Mouse (Mus musculus): Measurements from ENCODE around the gene Igsf11. TPM values are rescaled to one million over a fixed set of nuclear protein-coding genes. Genes with fewer than 3 reads are reported as not detected.

The Igsf11 gene
- total and polyA plus RNA-seq, 3 experiments = 0.05 to 0.19 TPM; not detected in 1

GRCm38 (mm10) chr16:39031350-39031749, 138.9 kb downstream of the Igsf11 start:
- no peaks in the 10 kb centered on the region for H3K4me1 ChIP-seq (ENCODE audit: control insufficient read depth in 1 of 2, insufficient read depth in 2 of 2)
- no peak overlapping the region for H3K4me3 ChIP-seq (replicated peaks in 1 of 3; ENCODE audit: low read depth in 2 of 3, low read length in 2 of 3, poor library complexity in 1 of 3)
- H3K27me3 ChIP-seq (replicated peaks) = no peaks in the 10 kb centered on the region
- no peak overlapping the region for H3K9ac ChIP-seq (ENCODE audit: insufficient read depth, low read depth)
- no peak overlapping the region for H3K27ac ChIP-seq (ENCODE audit: insufficient read depth, low read depth)
- in situ Hi-C loops (cut with MboI; ENCODE audit: low pct_ligation_motif_present, low pct_unique_long_range_greater_than_20kb, low sequenced_read_pairs) (loop anchor here (25.0 kb wide), 1 partner anchor 694 kb away; the partner anchor contains the start of genes Cox17, Gm21987 and Maats1), dilution Hi-C loops (cut with MboI; ENCODE audit: extremely low pct_ligation_motif_present, extremely low pct_unique_long_range_greater_than_20kb, low sequenced_read_pairs) (no loop called here)
- H3K79me2 ChIP-seq (replicated peaks; ENCODE audit: control insufficient read depth, extremely low read depth, insufficient read depth, poor library complexity, severe bottlenecking) = no peaks in the 10 kb centered on the region
- DNase-seq (ENCODE audit: extremely low read depth) = no peak
- no peak for TF ChIP-seq MEF2A (IDR thresholded peaks at IDR 0.05; ENCODE audit: borderline replicate concordance, low read depth, low read length)
- TF ChIP-seq RCOR1 (conservative IDR thresholded peaks at IDR 0.05; ENCODE audit: low read depth, low read length) = no peak
- no peak for TF ChIP-seq KAT2A (IDR thresholded peaks at IDR 0.05; ENCODE audit: insufficient replicate concordance, low read length)
- TF ChIP-seq SMC3 (IDR thresholded peaks at IDR 0.05; ENCODE audit: low read depth, low read length) = no peak
- H3K4me2 ChIP-seq (ENCODE audit: insufficient read depth, low read depth, poor library complexity, severe bottlenecking) = no peak overlapping the region
- H3K9me3 ChIP-seq (replicated peaks; ENCODE audit: low read length) = no peaks in the 10 kb centered on the region
- no peaks in the 10 kb centered on the region for H3K36me3 ChIP-seq (replicated peaks in 1 of 2; ENCODE audit: control insufficient read depth in 1 of 2, insufficient read depth in 1 of 2, low read length in 1 of 2)

- no peaks in the 10 kb centered on the region for H3K27me3 ChIP-seq (replicated peaks)
- no peak overlapping the region for H3K9ac ChIP-seq (ENCODE audit: insufficient read depth, low read depth)
- DNase-seq (ENCODE audit: extremely low read depth) = no peak
- in situ Hi-C loops (cut with MboI; ENCODE audit: low pct_ligation_motif_present, low pct_unique_long_range_greater_than_20kb, low sequenced_read_pairs) = loop anchor here (25.0 kb wide), 1 partner anchor 700 kb away; the partner anchor contains the start of genes Cox17, Gm21987 and Maats1
- H3K9me3 ChIP-seq (replicated peaks; ENCODE audit: low read length) = peaks cover 2% of the 10 kb centered on the region
- H3K79me2 ChIP-seq (replicated peaks; ENCODE audit: control insufficient read depth, extremely low read depth, insufficient read depth, poor library complexity, severe bottlenecking) = no peaks in the 10 kb centered on the region
- no peak overlapping the region for H3K27ac ChIP-seq (ENCODE audit: insufficient read depth, low read depth)
- TF ChIP-seq PAX5 (IDR thresholded peaks at IDR 0.05; ENCODE audit: low read length) = no peak
- no peak for TF ChIP-seq SIN3A (IDR thresholded peaks at IDR 0.05; ENCODE audit: low read length)
- no peak for TF ChIP-seq CHD2 (IDR thresholded peaks at IDR 0.05; ENCODE audit: low read length)
- no peak for TF ChIP-seq BHLHE40 (IDR thresholded peaks at IDR 0.05; ENCODE audit: low read depth, low read length)
- no peak for TF ChIP-seq MAX (IDR thresholded peaks at IDR 0.05; ENCODE audit: low read length)
- TF ChIP-seq CHD1 (IDR thresholded peaks at IDR 0.05; ENCODE audit: low read depth, low read length) = no peak
- TF ChIP-seq ETS1 (conservative IDR thresholded peaks at IDR 0.05; ENCODE audit: low read depth, low read length) = no peak
- TF ChIP-seq CTCF (conservative IDR thresholded peaks at IDR 0.05 in 1 of 2, IDR thresholded peaks at IDR 0.05 in 1 of 2; ENCODE audit: low read depth in 2 of 2, low read length in 2 of 2) = no peak
- no peak for TF ChIP-seq ZMIZ1 (IDR thresholded peaks at IDR 0.05; ENCODE audit: low read depth, low read length)
- TF ChIP-seq SMC3 (IDR thresholded peaks at IDR 0.05; ENCODE audit: low read depth, low read length) = no peak
- TF ChIP-seq IRF4 (IDR thresholded peaks at IDR 0.05; ENCODE audit: low read depth, low read length) = no peak
- no peak for TF ChIP-seq NRF1 (IDR thresholded peaks at IDR 0.05; ENCODE audit: low read depth, low read length)
- TF ChIP-seq ZKSCAN1 (IDR thresholded peaks at IDR 0.05; ENCODE audit: borderline replicate concordance, low read depth, low read length) = no peak
- no peak for TF ChIP-seq MEF2A (IDR thresholded peaks at IDR 0.05; ENCODE audit: borderline replicate concordance, low read depth, low read length)
- TF ChIP-seq USF2 (conservative IDR thresholded peaks at IDR 0.05; ENCODE audit: low read depth, low read length) = no peak
- no peak for TF ChIP-seq EP300 (IDR thresholded peaks at IDR 0.05; ENCODE audit: low read length)
- H3K36me3 ChIP-seq (replicated peaks in 1 of 2; ENCODE audit: control insufficient read depth in 1 of 2, insufficient read depth in 1 of 2, low read length in 1 of 2) = no peaks in the 10 kb centered on the region
- H3K4me1 ChIP-seq (ENCODE audit: control insufficient read depth in 1 of 2, insufficient read depth in 2 of 2) = no peaks in the 10 kb centered on the region
- dilution Hi-C loops (cut with MboI; ENCODE audit: extremely low pct_ligation_motif_present, extremely low pct_unique_long_range_greater_than_20kb, low sequenced_read_pairs) = no loop called here
- H3K4me3 ChIP-seq (replicated peaks in 1 of 3; ENCODE audit: low read depth in 2 of 3, low read length in 2 of 3, poor library complexity in 1 of 3) = no peak overlapping the region
- no peak overlapping the region for H3K4me2 ChIP-seq (ENCODE audit: insufficient read depth, low read depth, poor library complexity, severe bottlenecking)
These were observed 144.8 kb downstream of the Igsf11 start for GRCm38 (mm10) chr16:39037257-39037656.

All from CH12.LX (cell line).